Mouse (Mus musculus) central nervous system, embryonic 18 days (tissue): ENCODE measurements around the gene Dok4. TPM values are rescaled to one million over a fixed set of nuclear protein-coding genes. Genes with fewer than 3 reads are reported as not detected.

Experiments used
- polyA plus RNA-seq: library from polyadenylated mRNA; depleted of rRNA; stranded (reverse); fragments of >200 nt; gene quantifications from 2 replicates; pipeline ENCODE4 v1.2.3, GENCODE M21; 2012; rRNA removed

Gene Dok4
- polyA plus RNA-seq = 118 and 120 TPM in 2 replicates

DNA sequence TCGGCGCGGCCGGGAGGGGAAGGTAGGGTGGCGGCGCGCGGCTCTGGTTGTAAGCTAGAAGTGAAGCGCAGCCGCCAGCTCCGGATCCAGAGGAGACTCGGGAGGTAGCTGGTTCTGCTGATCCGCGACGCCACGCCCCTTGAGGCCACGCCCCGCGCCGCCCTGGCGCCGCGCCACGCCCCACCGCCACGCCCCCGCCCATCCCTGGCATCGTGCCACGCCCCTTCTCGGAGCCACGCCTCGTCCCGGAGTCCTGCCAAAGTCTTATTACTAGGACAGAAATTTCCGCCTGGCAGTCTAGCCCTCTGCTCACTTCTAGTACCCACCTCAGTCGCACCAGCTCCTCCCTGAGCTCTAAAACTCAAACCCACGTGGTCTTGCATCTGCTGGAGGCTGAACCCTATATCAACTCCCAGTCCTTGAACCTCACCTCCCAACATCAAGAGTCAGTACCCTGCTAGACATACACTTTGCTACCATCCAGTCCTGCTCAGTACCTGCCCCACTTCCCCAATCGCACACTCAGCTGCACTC is at the start of gene Dok4:
TSS of gene Dok4 (minus strand) at position 134 of the 534 bp plus-strand sequence.

DNA sequence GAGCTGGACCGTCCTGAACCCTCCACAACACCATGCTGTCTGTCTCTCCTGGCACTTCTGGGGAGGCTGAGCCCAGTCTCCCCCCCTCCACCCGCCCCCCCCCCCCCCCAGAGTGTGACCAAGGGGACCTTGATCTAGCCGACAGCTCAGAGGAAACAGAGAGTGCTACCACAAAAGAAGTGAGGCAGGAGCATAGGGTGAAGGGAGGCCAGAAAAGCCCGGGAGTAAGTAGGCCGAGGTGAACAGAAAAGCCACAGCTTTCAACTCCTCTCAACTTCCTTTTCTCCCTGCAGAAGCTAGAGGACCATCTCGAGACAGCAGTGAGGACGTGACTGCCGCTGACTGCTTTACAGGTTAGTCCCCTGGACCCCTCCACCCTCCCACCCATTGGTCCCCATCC is 47.3 kb upstream of the Dok4 start, which contains the start of gene Adgrg5:
TSS of gene Adgrg5 (plus strand) at position 290 of the 400 bp plus-strand sequence.

DNA sequence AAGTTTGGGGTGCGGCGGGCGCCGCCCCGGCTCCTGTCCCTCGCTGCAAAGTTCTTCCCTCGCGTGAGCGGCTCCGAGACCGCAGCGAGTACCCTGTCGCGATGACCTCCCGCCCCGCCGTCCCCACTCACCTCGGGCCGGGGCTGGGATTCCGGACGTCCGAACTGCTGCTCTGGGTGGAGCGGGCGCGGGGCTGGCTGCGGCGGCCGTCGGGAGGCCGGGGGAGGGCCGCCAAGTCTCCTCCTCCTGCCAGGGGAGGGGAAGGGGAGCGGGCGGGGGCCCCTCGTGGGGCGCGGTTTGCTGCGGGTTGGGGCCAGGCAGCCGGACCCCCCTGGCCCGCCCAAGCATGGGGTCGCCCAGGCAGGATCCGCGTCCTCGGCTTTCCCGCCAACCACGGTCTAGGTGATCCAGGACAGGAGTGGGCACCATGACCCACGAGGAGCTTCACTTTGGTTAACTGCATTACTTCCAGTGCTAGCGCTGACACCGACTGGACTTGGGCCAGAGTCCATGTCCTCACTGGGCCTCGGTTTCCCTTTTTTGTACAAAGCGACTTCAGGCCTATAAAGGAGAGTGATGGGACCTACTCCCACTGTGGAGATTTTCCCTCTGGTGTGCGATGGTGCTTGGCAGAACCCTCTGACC is 41.8 kb upstream of the Dok4 start, which contains the start of gene Ccdc102a:
TSS of gene Ccdc102a (minus strand) at position 248 of the 645 bp plus-strand sequence.

DNA sequence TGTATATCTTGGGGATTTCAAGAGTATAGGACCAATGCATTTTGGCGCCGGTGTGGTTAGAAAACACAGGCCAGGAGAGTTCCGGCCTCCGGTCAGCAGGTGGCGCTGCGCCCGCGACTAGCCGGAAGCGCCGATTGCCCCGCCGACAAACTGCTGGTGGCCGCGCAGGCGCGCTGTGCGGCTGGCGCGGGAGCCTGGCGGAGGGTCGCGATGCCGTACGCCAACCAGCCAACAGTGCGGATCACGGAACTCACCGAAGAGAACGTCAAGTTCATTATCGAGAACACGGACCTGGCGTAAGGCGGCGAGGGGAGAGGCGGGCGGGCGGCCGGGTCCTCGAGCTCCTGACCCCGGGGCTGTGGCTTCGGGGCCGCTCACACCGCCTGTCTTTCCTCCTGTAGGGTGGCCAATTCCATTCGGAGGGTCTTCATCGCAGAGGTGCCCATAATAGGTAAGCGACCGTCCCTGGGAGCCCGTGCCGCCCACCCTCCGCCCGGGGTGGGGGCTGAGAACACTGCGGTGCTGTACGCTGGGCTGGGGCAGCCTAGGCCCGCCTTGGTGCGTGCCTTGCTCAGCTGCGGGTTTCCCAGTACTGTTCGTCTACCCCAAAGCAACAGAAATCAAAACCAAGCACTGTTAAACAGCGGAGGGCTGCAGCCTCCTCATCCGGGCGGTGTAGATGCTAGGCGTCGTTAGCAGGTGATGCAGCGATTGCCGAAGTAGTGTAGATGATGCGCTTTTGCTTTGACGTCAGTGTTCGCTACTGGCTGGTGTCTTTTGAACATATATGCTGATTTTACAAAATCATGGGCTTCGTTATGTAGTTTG is 18.6 kb downstream of the Dok4 start, which contains the start of gene Polr2c:
TSS of gene Polr2c (plus strand) at position 105 of the 828 bp plus-strand sequence.

DNA sequence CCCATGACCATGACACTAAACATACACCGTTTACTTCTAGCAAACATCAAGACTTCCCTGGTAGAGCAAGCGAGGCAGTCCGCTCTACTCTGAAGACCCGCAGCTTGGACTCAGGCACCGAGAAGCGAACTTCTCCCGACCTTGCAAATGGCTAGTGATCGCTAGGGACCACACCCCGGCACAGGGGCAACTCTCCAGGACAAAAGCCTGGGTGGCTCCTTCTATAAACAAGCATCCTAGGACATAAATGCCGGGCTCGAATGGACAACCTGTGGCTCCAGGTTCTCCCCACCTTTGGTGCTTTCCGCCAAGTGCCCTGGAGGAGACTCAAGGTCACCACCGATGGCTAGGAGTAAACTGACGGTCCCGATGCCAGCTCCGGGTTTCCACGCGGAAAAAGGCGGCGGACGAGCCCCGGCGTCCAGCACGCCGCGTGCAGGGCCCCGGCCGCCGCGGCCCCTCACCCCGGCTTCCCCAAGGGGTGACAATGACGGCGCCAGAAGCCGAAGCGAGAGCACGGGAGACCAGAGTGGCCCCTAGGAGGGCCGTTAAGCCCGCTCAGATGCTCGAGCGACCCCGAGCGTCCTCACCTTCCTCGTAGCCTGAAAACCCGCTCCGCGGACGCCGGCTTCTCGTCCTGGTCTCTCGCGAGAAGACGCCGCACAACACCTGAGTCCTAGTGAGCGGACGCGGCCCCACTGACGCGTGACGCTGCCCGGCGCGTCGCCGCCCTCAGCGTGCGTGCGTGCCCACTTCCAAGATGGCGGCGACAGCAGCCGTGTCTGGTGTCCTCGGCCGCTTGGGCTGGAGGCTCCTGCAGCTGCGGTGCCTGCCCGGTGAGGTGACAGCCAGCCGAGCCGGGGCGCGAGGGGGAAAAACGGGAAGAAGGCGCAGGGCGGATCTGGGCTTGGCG is 38.2 kb downstream of the Dok4 start, which contains the start of the genes Coq9 and Ciapin1:
TSS of gene Coq9 (plus strand) at position 660 of the 913 bp plus-strand sequence.
TSS of gene Ciapin1 (minus strand) at position 697 of the 913 bp plus-strand sequence.

Other genes starting within 250 kb of the Dok4 start
- 182 and 196 TPM in 2 replicates for gene Arl2bp, start 209.7 kb downstream of the Dok4 start, polyA plus RNA-seq
- 3.9 and 5.1 TPM in 2 replicates for gene Pllp, start 180.1 kb downstream of the Dok4 start, polyA plus RNA-seq
- gene Ccl22, start 130.7 kb downstream of the Dok4 start, polyA plus RNA-seq = not detected in 2 replicates
- gene Cx3cl1, start 104.3 kb downstream of the Dok4 start, polyA plus RNA-seq = 58.1 and 65.6 TPM in 2 replicates
- 0.17 and 0.40 TPM in 2 replicates for gene Ccl17, start 65.9 kb downstream of the Dok4 start, polyA plus RNA-seq
- gene Coq9, start 38.0 kb downstream of the Dok4 start, polyA plus RNA-seq = 55.4 and 57.2 TPM in 2 replicates
- 58.0 and 61.1 TPM in 2 replicates for gene Ciapin1, start 38.0 kb downstream of the Dok4 start, polyA plus RNA-seq
- gene Polr2c, start 18.9 kb downstream of the Dok4 start, polyA plus RNA-seq = 111 and 114 TPM in 2 replicates
- gene Ccdc102a, start 41.8 kb upstream of the Dok4 start, polyA plus RNA-seq = 5.9 and 6.8 TPM in 2 replicates
- 0.13 TPM in 2 replicates for gene Adgrg5, start 47.4 kb upstream of the Dok4 start, polyA plus RNA-seq
- gene Adgrg1, start 98.4 kb upstream of the Dok4 start, polyA plus RNA-seq = 235 and 266 TPM in 2 replicates
- 1.5 and 2.0 TPM in 2 replicates for gene Adgrg3, start 141.4 kb upstream of the Dok4 start, polyA plus RNA-seq
- 3.4 and 4.0 TPM in 2 replicates for gene Drc7, start 178.8 kb upstream of the Dok4 start, polyA plus RNA-seq
- 49.1 and 57.4 TPM in 2 replicates for gene Katnb1, start 204.9 kb upstream of the Dok4 start, polyA plus RNA-seq